Mouse (Mus musculus) MN1 (cell line): Measurements from ENCODE around the gene Gpr84.
A peak's percentile ranks its signal among the peaks of the same experiment; 100 is the strongest.

ENCODE experiments used
- DNase-seq: peaks from one replicate; pipeline ENCODE4 v3.0.0-alpha.2; 2016; ENCODE audit warnings: low spot score

Gene Gpr84

GRCm38 (mm10) chr15:103305792-103306645, 4.4 kb downstream of the Gpr84 start:
- no peak for DNase-seq

- DNase-seq = peak; percentile 99
Observed at GRCm38 (mm10) chr15:103305070-103305678, 5.2 kb downstream of the Gpr84 start.

- peak; percentile 47 for DNase-seq
Observed at GRCm38 (mm10) chr15:103304616-103304969, 5.8 kb downstream of the Gpr84 start.

- DNase-seq = peak; percentile 72
Observed at GRCm38 (mm10) chr15:103303916-103304615, 6.3 kb downstream of the Gpr84 start.

- no peak for DNase-seq
Observed at GRCm38 (mm10) chr15:103302341-103303021, 7.9 kb downstream of the Gpr84 start.

- no peak for DNase-seq
Observed at GRCm38 (mm10) chr15:103301547-103302340, 8.7 kb downstream of the Gpr84 start.

- DNase-seq = peak; percentile 81
Observed at GRCm38 (mm10) chr15:103301046-103301445, 9.4 kb downstream of the Gpr84 start.

GRCm38 (mm10) chr15:103300560-103300959, 9.9 kb downstream of the Gpr84 start:
- no peak for DNase-seq

GRCm38 (mm10) chr15:103300067-103300471, 10.3 kb downstream of the Gpr84 start:
- DNase-seq = peak; percentile 56

- no peak for DNase-seq
Observed at GRCm38 (mm10) chr15:103299644-103300043, 10.8 kb downstream of the Gpr84 start.

GRCm38 (mm10) chr15:103298861-103299616, 11.4 kb downstream of the Gpr84 start:
- no peak for DNase-seq

GRCm38 (mm10) chr15:103298026-103298425, 12.4 kb downstream of the Gpr84 start:
- no peak for DNase-seq

- no peak for DNase-seq
Observed at GRCm38 (mm10) chr15:103297313-103297712, 13.1 kb downstream of the Gpr84 start.

- DNase-seq = no peak
Observed at GRCm38 (mm10) chr15:103295851-103296250, 14.6 kb downstream of the Gpr84 start.

- DNase-seq = no peak
Observed at GRCm38 (mm10) chr15:103294649-103295048, 15.8 kb downstream of the Gpr84 start.

GRCm38 (mm10) chr15:103293375-103293774, 17.0 kb downstream of the Gpr84 start:
- DNase-seq = no peak

GRCm38 (mm10) chr15:103292673-103293345, 17.6 kb downstream of the Gpr84 start:
- no peak for DNase-seq

- no peak for DNase-seq
Observed at GRCm38 (mm10) chr15:103290843-103291242, 19.6 kb downstream of the Gpr84 start.

GRCm38 (mm10) chr15:103290417-103290816, 20.0 kb downstream of the Gpr84 start:
- no peak for DNase-seq

GRCm38 (mm10) chr15:103289600-103289999, 20.8 kb downstream of the Gpr84 start:
- DNase-seq = no peak
